Mouse (Mus musculus) E14TG2a.4 (cell line): ENCODE data around the gene Alyref2.

ENCODE experiments used
- H3K27me3 ChIP-seq: 2 replicates; pipeline ENCODE4 v1.6.1; 2014; ENCODE audit warnings: low read length, control low read depth; ENCODE audit not compliant: insufficient read depth
- H3K36me3 ChIP-seq: 2 replicates; pipeline ENCODE4 v1.6.1; 2014; ENCODE audit warnings: low read length, control low read depth; ENCODE audit not compliant: insufficient read depth
- H3K4me1 ChIP-seq: replicated peaks from 2 replicates; pipeline ENCODE4 v1.6.1; 2014; ENCODE audit warnings: low read depth, low read length, control low read depth
- H3K4me3 ChIP-seq: replicated peaks from 2 replicates; pipeline ENCODE4 v1.5.1; 2014; ENCODE audit warnings: mild to moderate bottlenecking, low read length
- H3K9me3 ChIP-seq: 2 replicates; pipeline ENCODE4 v1.6.1; 2014; ENCODE audit warnings: low read length, control low read depth
- CTCF ChIP-seq: conservative IDR thresholded peaks from 2 replicates; pipeline ENCODE4 v1.5.1; 2014; ENCODE audit warnings: low read length
- NANOG ChIP-seq: IDR thresholded peaks from 2 replicates; pipeline ENCODE4 v1.6.1; 2014; ENCODE audit warnings: borderline replicate concordance, low read length, mixed read lengths
- POU5F1 ChIP-seq: IDR thresholded peaks from 2 replicates; pipeline ENCODE4 v1.6.1; 2014; ENCODE audit warnings: low read length, borderline replicate concordance

Alyref2 gene

GRCm38 (mm10) chr1:171503592-171504291 lies 464 bp downstream of the Alyref2 start:
- Histone ChIP-seq H3K4me3 (peak overlapping the region; percentile 85), H3K4me1 (peaks cover 50% of the 10 kb centered on the region), H3K36me3 (no peaks in the 10 kb centered on the region), H3K27me3 (no peaks in the 10 kb centered on the region), H3K9me3 (0 out of 2 replicates have a peak, but pooled peaks cover under 1% of the 10 kb centered on the region)
- no peak for TF ChIP-seq NANOG

GRCm38 (mm10) chr1:171504586-171504985 lies 1.3 kb downstream of the Alyref2 start:
- peaks cover 45% of the 10 kb centered on the region for H3K4me1 ChIP-seq
- peaks cover 8% of the 10 kb centered on the region for H3K9me3 ChIP-seq
- TF ChIP-seq CTCF (no peak), POU5F1 (no peak), NANOG (no peak)
- H3K36me3 ChIP-seq: no peaks in the 10 kb centered on the region
- H3K27me3 ChIP-seq: no peaks in the 10 kb centered on the region
- peak overlapping the region; percentile 85 for H3K4me3 ChIP-seq

- Histone ChIP-seq H3K36me3 (no peaks in the 10 kb centered on the region), H3K27me3 (0 out of 2 replicates have a peak, but pooled peaks cover 8% of the 10 kb centered on the region), H3K9me3 (peaks cover 40% of the 10 kb centered on the region), H3K4me3 (no peak overlapping the region), H3K4me1 (no peaks in the 10 kb centered on the region)
- TF ChIP-seq CTCF (peak; percentile 69), POU5F1 (no peak), NANOG (no peak)
These were observed 10.0 kb downstream of the Alyref2 start for GRCm38 (mm10) chr1:171513234-171513633.

GRCm38 (mm10) chr1:171513760-171514159 lies 10.5 kb downstream of the Alyref2 start:
- TF ChIP-seq POU5F1: no peak
- no peak for TF ChIP-seq CTCF
- TF ChIP-seq NANOG: no peak
- 0 out of 2 replicates have a peak, but pooled peaks cover 8% of the 10 kb centered on the region for H3K27me3 ChIP-seq
- H3K4me3 ChIP-seq: no peak overlapping the region
- H3K4me1 ChIP-seq: no peaks in the 10 kb centered on the region
- H3K9me3 ChIP-seq: peaks cover 43% of the 10 kb centered on the region
- H3K36me3 ChIP-seq: no peaks in the 10 kb centered on the region

GRCm38 (mm10) chr1:171515039-171515438 lies 11.8 kb downstream of the Alyref2 start:
- Histone ChIP-seq H3K9me3 (peaks cover 30% of the 10 kb centered on the region), H3K27me3 (0 out of 2 replicates have a peak, but pooled peaks cover 8% of the 10 kb centered on the region), H3K4me3 (no peak overlapping the region), H3K36me3 (no peaks in the 10 kb centered on the region), H3K4me1 (no peaks in the 10 kb centered on the region)
- TF ChIP-seq NANOG (no peak), POU5F1 (no peak), CTCF (peak; percentile 11; the same call in 1 of the 2 replicates)

- Histone ChIP-seq H3K4me3 (no peak overlapping the region), H3K4me1 (no peaks in the 10 kb centered on the region), H3K27me3 (0 out of 2 replicates have a peak, but pooled peaks cover 8% of the 10 kb centered on the region), H3K9me3 (peaks cover 25% of the 10 kb centered on the region), H3K36me3 (no peaks in the 10 kb centered on the region)
- TF ChIP-seq CTCF (no peak), NANOG (no peak), POU5F1 (no peak)
These were observed 12.3 kb downstream of the Alyref2 start for GRCm38 (mm10) chr1:171515557-171515956.

GRCm38 (mm10) chr1:171531367-171531766 lies 28.1 kb downstream of the Alyref2 start:
- Histone ChIP-seq H3K36me3 (no peaks in the 10 kb centered on the region), H3K4me1 (no peaks in the 10 kb centered on the region), H3K9me3 (peaks cover 14% of the 10 kb centered on the region), H3K27me3 (peaks cover 5% of the 10 kb centered on the region), H3K4me3 (no peak overlapping the region)
- TF ChIP-seq POU5F1 (no peak), CTCF (no peak), NANOG (no peak)

GRCm38 (mm10) chr1:171532830-171533229 lies 29.6 kb downstream of the Alyref2 start:
- no peaks in the 10 kb centered on the region for H3K4me1 ChIP-seq
- TF ChIP-seq POU5F1: no peak
- TF ChIP-seq NANOG: no peak
- TF ChIP-seq CTCF: no peak
- peaks cover 14% of the 10 kb centered on the region for H3K9me3 ChIP-seq
- no peak overlapping the region for H3K4me3 ChIP-seq
- no peaks in the 10 kb centered on the region for H3K36me3 ChIP-seq
- H3K27me3 ChIP-seq: peaks cover 5% of the 10 kb centered on the region

- H3K27me3 ChIP-seq: peaks cover 5% of the 10 kb centered on the region
- no peaks in the 10 kb centered on the region for H3K4me1 ChIP-seq
- TF ChIP-seq CTCF (0 out of 2 replicates have a peak, but pooled peaks have one; percentile 5), NANOG (no peak), POU5F1 (no peak)
- H3K4me3 ChIP-seq: no peak overlapping the region
- H3K36me3 ChIP-seq: no peaks in the 10 kb centered on the region
- peaks cover 29% of the 10 kb centered on the region for H3K9me3 ChIP-seq
These were observed 31.3 kb downstream of the Alyref2 start for GRCm38 (mm10) chr1:171534557-171534956.
